Mouse (Mus musculus): Measurements from ENCODE around the gene Ak1. TPM values are rescaled to one million over a fixed set of nuclear protein-coding genes. Genes with fewer than 3 reads are reported as not detected.
A peak's percentile ranks its signal among the peaks of the same experiment; 100 is the strongest.

Ak1 gene
- total RNA-seq (2014; fragmentation: Nextera tagmentation) (3.4 TPM in 1 of 2 replicates, not detected in the other), total RNA-seq (2017) (0.78 and 3.3 TPM in 2 replicates)

- ATAC-seq (replicated peaks; ENCODE audit: poor library complexity, severe bottlenecking): no peak
Measured at GRCm38 (mm10) chr2:32621517-32621859, at the start of gene Ak1. Gene Ak1 (plus strand): TSS chr2:32621758.

GRCm38 (mm10) chr2:32572196-32572595 is 49.4 kb upstream of the Ak1 start:
- no peak for ATAC-seq (replicated peaks; ENCODE audit: poor library complexity, severe bottlenecking)

- no peak for ATAC-seq (replicated peaks; ENCODE audit: poor library complexity, severe bottlenecking)
Measured at GRCm38 (mm10) chr2:32574497-32574896, 47.1 kb upstream of the Ak1 start, which contains the start of gene Pip5kl1. Gene Pip5kl1 (plus strand): TSS chr2:32574797.

- 0 out of 2 replicates have a peak, but pooled peaks have one; percentile 24 for ATAC-seq (replicated peaks; ENCODE audit: poor library complexity, severe bottlenecking)
Measured at GRCm38 (mm10) chr2:32574901-32575585, 46.5 kb upstream of the Ak1 start.

- peak; percentile 20; the same call in 1 of the 2 replicates for ATAC-seq (replicated peaks; ENCODE audit: poor library complexity, severe bottlenecking)
Measured at GRCm38 (mm10) chr2:32575586-32576160, 45.9 kb upstream of the Ak1 start, which contains the start of gene 9430097D07Rik. Gene 9430097D07Rik (minus strand): TSS chr2:32575684.

- no peak for ATAC-seq (replicated peaks; ENCODE audit: poor library complexity, severe bottlenecking)
Measured at GRCm38 (mm10) chr2:32576532-32576931, 45.0 kb upstream of the Ak1 start.

GRCm38 (mm10) chr2:32578146-32579046 is 43.2 kb upstream of the Ak1 start:
- no peak for ATAC-seq (replicated peaks; ENCODE audit: poor library complexity, severe bottlenecking)

- peak; percentile 34 for ATAC-seq (replicated peaks; ENCODE audit: poor library complexity, severe bottlenecking)
Measured at GRCm38 (mm10) chr2:32581450-32582095, 40.0 kb upstream of the Ak1 start.

GRCm38 (mm10) chr2:32582830-32583799 is 38.4 kb upstream of the Ak1 start:
- peak; percentile 61 for ATAC-seq (replicated peaks; ENCODE audit: poor library complexity, severe bottlenecking)

GRCm38 (mm10) chr2:32585149-32585714 is 36.3 kb upstream of the Ak1 start:
- no peak for ATAC-seq (replicated peaks; ENCODE audit: poor library complexity, severe bottlenecking)

- ATAC-seq (replicated peaks; ENCODE audit: poor library complexity, severe bottlenecking): peak; percentile 80
Measured at GRCm38 (mm10) chr2:32586871-32587351, 34.6 kb upstream of the Ak1 start, which contains the start of gene St6galnac4. Gene St6galnac4 (plus strand): TSS chr2:32587095.

- peak; percentile 58 for ATAC-seq (replicated peaks; ENCODE audit: poor library complexity, severe bottlenecking)
Measured at GRCm38 (mm10) chr2:32587731-32588321, 33.7 kb upstream of the Ak1 start.

GRCm38 (mm10) chr2:32589213-32589795 is 32.3 kb upstream of the Ak1 start:
- no peak for ATAC-seq (replicated peaks; ENCODE audit: poor library complexity, severe bottlenecking)

- ATAC-seq (replicated peaks; ENCODE audit: poor library complexity, severe bottlenecking): no peak
Measured at GRCm38 (mm10) chr2:32590224-32590623, 31.3 kb upstream of the Ak1 start.

GRCm38 (mm10) chr2:32591249-32591648 is 30.3 kb upstream of the Ak1 start:
- ATAC-seq (replicated peaks; ENCODE audit: poor library complexity, severe bottlenecking): no peak

- ATAC-seq (replicated peaks; ENCODE audit: poor library complexity, severe bottlenecking): no peak
Measured at GRCm38 (mm10) chr2:32596725-32597124, 24.8 kb upstream of the Ak1 start.

GRCm38 (mm10) chr2:32597248-32597647 is 24.3 kb upstream of the Ak1 start:
- ATAC-seq (replicated peaks; ENCODE audit: poor library complexity, severe bottlenecking): no peak

- no peak for ATAC-seq (replicated peaks; ENCODE audit: poor library complexity, severe bottlenecking)
Measured at GRCm38 (mm10) chr2:32597699-32598098, 23.9 kb upstream of the Ak1 start.
